Mouse (Mus musculus) myocyte (in vitro differentiated cells): ENCODE results near the gene Morf4l1.

Experiments used
- POLR2A ChIP-seq: IDR thresholded peaks from one replicate; pipeline ENCODE4 v1.6.1; 2011; ENCODE audit warnings: low read depth, mild to moderate bottlenecking, control low read depth, moderate library complexity; ENCODE audit not compliant: insufficient read length
- REST ChIP-seq: IDR thresholded peaks from one replicate; pipeline ENCODE4 v1.6.1; 2011; ENCODE audit warnings: mild to moderate bottlenecking, control low read depth, moderate library complexity; ENCODE audit not compliant: insufficient read depth, insufficient read length
- USF1 ChIP-seq: IDR thresholded peaks from one replicate; pipeline ENCODE4 v1.6.1; 2011; ENCODE audit warnings: low read depth, mild to moderate bottlenecking, control low read depth, moderate library complexity

DNA sequence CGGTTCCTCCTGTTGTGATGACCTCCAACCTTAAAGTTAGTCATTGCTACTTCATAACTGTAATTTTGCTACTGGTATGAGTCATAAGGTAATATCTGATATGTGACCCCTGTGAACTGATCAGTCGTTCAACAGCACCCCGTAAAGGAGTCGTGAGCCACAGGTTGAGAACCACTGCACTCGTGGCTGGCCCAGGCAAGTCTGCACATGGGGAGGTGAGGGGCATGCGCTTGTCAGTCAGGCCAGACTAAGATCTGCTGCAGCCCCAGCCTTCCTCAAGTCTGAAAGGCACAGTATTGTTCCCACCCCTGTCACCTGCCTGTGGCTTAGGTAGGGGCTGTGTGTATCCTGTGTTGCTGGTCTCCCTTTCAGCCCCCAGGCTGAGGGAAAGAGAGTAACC is 45.8 kb downstream of the Morf4l1 start:
- TF ChIP-seq POLR2A (no peak), USF1 (no peak), REST (no peak)
